Mouse (Mus musculus) CD4-positive, CD25-positive, alpha-beta regulatory T cell, adult 4 months (primary cell): Measurements from ENCODE around the gene Sh2b3. TPM values are rescaled to one million over a fixed set of nuclear protein-coding genes. Genes with fewer than 3 reads are reported as not detected.

Experiments used
- ATAC-seq: one replicate; pipeline ENCODE4 v1.8.0; 2017
- polyA plus RNA-seq, 2 experiments: library from polyadenylated mRNA; unstranded; fragments of 100-300 nt; shearing (Covaris generic); gene quantifications; one replicate each; pipeline ENCODE4 v1.2.1; 2017

The Sh2b3 gene
- polyA plus RNA-seq, 2 experiments from 2014 or later, result 10.2 to 12.1 TPM

- no peak for ATAC-seq
These were observed 55.0 kb downstream of the Sh2b3 start for GRCm38 (mm10) chr5:121782467-121782866.

GRCm38 (mm10) chr5:121780180-121780579, 57.3 kb downstream of the Sh2b3 start:
- no peak for ATAC-seq

- ATAC-seq, result no peak
These were observed 58.8 kb downstream of the Sh2b3 start for GRCm38 (mm10) chr5:121778485-121779119.

- ATAC-seq, result no peak
These were observed 65.8 kb downstream of the Sh2b3 start for GRCm38 (mm10) chr5:121771611-121772010.

- ATAC-seq, result no peak
These were observed 67.6 kb downstream of the Sh2b3 start for GRCm38 (mm10) chr5:121769827-121770226.

GRCm38 (mm10) chr5:121767564-121767963, 69.9 kb downstream of the Sh2b3 start:
- no peak for ATAC-seq

- ATAC-seq, result no peak
These were observed 71.2 kb downstream of the Sh2b3 start for GRCm38 (mm10) chr5:121766038-121766773.

Other genes starting within 250 kb of the Sh2b3 start
- 10 to 100 TPM in 1 of 2 experiments, 1 to 10 TPM in 1; 10.0 to 19.3 TPM for gene Aldh2, start 243.8 kb downstream of the Sh2b3 start, polyA plus RNA-seq
- 1 to 10 TPM; 3.1 to 4.7 TPM for gene Acad12, start 218.7 kb downstream of the Sh2b3 start, polyA plus RNA-seq
- gene Acad10, start 177.1 kb downstream of the Sh2b3 start, polyA plus RNA-seq, result 1 to 10 TPM; 6.2 to 7.0 TPM
- gene Brap, start 177.1 kb downstream of the Sh2b3 start, polyA plus RNA-seq, result 10 to 100 TPM in 1 of 2 experiments, 1 to 10 TPM in 1; 8.0 to 13.6 TPM
- gene Atxn2, start 126.3 kb downstream of the Sh2b3 start, polyA plus RNA-seq, result 10 to 100 TPM; 27.0 to 41.6 TPM
- gene Pheta1, start 11.3 kb upstream of the Sh2b3 start, polyA plus RNA-seq, result under 1 TPM; 0.47 to 0.86 TPM
- under 1 TPM in 1 of 2 experiments, not detected in 1; 0.15 TPM for gene Cux2, start 212.5 kb upstream of the Sh2b3 start, polyA plus RNA-seq